Comparison of ENCODE assay signal across 13 mouse cellular contexts in the genomic region with DNA sequence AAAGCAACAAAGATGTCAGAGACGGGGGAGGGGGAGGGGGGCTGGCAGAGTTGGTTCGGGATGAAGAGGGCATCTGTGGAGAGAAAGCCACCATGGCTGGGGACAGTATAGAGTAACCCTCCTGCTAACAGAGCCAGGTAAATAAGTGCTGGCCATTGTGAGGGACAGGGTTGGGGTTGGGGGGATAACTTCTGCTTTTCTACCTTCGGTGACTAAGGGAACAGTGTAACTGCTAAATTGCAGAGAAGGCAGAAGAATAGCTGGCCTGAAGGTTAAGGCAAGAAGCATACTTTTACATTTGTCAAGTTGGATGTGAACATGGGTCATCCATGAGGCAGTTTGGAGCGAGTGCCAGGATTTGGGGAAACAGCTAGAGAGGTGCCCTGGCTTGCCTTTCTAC.
"Had no signal": no experiment of that assay in that cellular context is flagged by ENCODE, and none has a peak within 500 bp of the region (broad histone marks: within the 10 kb centered on the region; RNA-seq: fewer than 3 reads in every experiment).

No protein-coding gene starts in this region.

- H3K4me1 ChIP-seq: liver, embryonic 13.5 days had no signal

- H3K27ac ChIP-seq: layer of hippocampus, adult 2 months; left cerebral cortex, adult 2 months; liver, embryonic 13.5 days; midbrain, embryonic 13.5 days; stomach, postnatal 0 days had no signal

- ATAC-seq: midbrain, embryonic 13.5 days had no signal

- H3K4me2 ChIP-seq: liver, embryonic 13.5 days; midbrain, embryonic 13.5 days had no signal

- H3K9me3 ChIP-seq: liver, embryonic 13.5 days; midbrain, embryonic 13.5 days had no signal

- DNase-seq: kidney, adult 18-20 months; kidney, adult 9 months; kidney, postnatal 14 days; layer of hippocampus, adult 9-11 months; liver, embryonic 13.5 days; lung, adult 2 months; lung, postnatal 14 days; lung, postnatal 4 days; thymus, postnatal 25 days had no signal

- H3K27me3 ChIP-seq: liver, embryonic 13.5 days had no signal

- H3K36me3 ChIP-seq: liver, embryonic 13.5 days; midbrain, embryonic 13.5 days had no signal

- H3K9ac ChIP-seq: liver, embryonic 13.5 days; midbrain, embryonic 13.5 days had no signal

- H3K4me3 ChIP-seq: layer of hippocampus, adult 2 months; left cerebral cortex, adult 2 months; liver, embryonic 13.5 days; midbrain, embryonic 13.5 days had no signal
